In the genomic region with DNA sequence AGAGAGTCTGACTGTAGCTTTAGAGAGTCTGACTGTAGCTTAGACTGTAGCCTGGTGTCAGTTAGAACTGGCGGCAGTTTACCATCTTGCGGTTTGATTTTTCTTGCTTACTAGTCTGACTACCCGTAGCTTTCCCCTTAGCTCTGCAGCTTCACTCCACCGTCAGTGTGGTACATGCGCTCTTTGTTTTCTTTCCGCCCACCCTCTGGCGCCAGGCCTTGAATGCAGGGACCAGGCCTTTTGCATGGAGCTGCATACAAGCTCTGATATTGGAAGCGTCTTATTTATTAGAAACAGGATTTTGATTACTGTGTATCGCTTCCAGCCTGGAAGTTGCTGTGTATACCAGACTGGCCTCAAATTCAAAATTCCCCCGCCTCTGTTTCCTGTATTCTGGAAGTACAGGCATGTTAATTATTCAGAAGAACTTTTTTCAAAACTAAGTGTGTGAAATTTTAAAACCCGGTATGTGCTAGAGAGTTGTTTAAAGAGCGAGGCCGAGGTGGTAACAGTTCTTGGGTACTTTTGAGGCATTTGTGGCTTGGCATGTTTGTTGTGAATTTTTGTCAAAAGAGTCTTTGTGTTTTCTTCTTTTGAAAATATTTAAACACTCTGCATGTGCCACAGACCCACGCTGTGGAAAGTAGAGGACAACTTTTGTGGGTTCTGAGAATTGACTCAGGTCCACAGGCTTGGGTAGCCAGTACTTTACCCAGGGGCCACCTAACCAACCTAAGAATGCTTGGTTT, we compare ENCODE assay signal across 24 mouse cellular contexts. TPM values are rescaled to one million over a fixed set of nuclear protein-coding genes. Genes with fewer than 3 reads are reported as not detected.
DNase-seq lines count a peak whose midpoint lies in the region; ATAC-seq lines count a peak whose summit lies in the region.
"Had no signal": no experiment of that assay in that cellular context is flagged by ENCODE, and none has a peak within 500 bp of the region (broad histone marks: within the 10 kb centered on the region; RNA-seq: fewer than 3 reads in every experiment).

No protein-coding gene starts in this region.

- H3K4me3 ChIP-seq in heart, embryonic 12.5 days: no peak overlapping the region
- no peak overlapping the region for H3K4me3 ChIP-seq in heart, embryonic 10.5 days
- H3K4me3 ChIP-seq in embryonic facial prominence, embryonic 14.5 days (ENCODE audit: low read depth, low read length): no peak overlapping the region
- no peak overlapping the region for H3K4me3 ChIP-seq in limb, embryonic 15.5 days
- H3K4me3 ChIP-seq: forebrain, embryonic 10.5 days; kidney, embryonic 15.5 days; neural tube, embryonic 12.5 days had no signal

- no peak overlapping the region for H3K4me2 ChIP-seq in heart, embryonic 12.5 days
- H3K4me2 ChIP-seq in embryonic facial prominence, embryonic 14.5 days (ENCODE audit: low read depth, low read length): no peak overlapping the region
- H3K4me2 ChIP-seq in limb, embryonic 15.5 days: no peak overlapping the region
- H3K4me2 ChIP-seq: kidney, embryonic 15.5 days; lung, embryonic 14.5 days; midbrain, embryonic 11.5 days; neural tube, embryonic 12.5 days had no signal

- WGBS in heart, embryonic 12.5 days: 88% methylated on average over 14 of the region's 14 CpGs
- WGBS in heart, embryonic 10.5 days: 88% methylated on average over 14 of the region's 14 CpGs
- WGBS in embryonic facial prominence, embryonic 14.5 days: 71% methylated on average over 14 of the region's 14 CpGs
- 66% methylated on average over 14 of the region's 14 CpGs for WGBS in limb, embryonic 15.5 days

- no peaks in the 10 kb centered on the region for H3K27me3 ChIP-seq in heart, embryonic 12.5 days (replicated peaks)
- no peaks in the 10 kb centered on the region for H3K27me3 ChIP-seq in heart, embryonic 10.5 days (ENCODE audit: insufficient read depth, poor library complexity, severe bottlenecking)
- H3K27me3 ChIP-seq in embryonic facial prominence, embryonic 14.5 days (replicated peaks; ENCODE audit: control insufficient read depth, insufficient read depth, low read length): no peaks in the 10 kb centered on the region
- H3K27me3 ChIP-seq in limb, embryonic 15.5 days: no peaks in the 10 kb centered on the region
- H3K27me3 ChIP-seq: CH12.LX; kidney, embryonic 15.5 days; neural tube, embryonic 12.5 days had no signal

- H3K4me1 ChIP-seq in heart, embryonic 12.5 days (replicated peaks): peaks cover 20% of the 10 kb centered on the region
- H3K4me1 ChIP-seq in heart, embryonic 10.5 days: peaks cover 14% of the 10 kb centered on the region
- peaks cover 20% of the 10 kb centered on the region for H3K4me1 ChIP-seq in embryonic facial prominence, embryonic 14.5 days (ENCODE audit: control insufficient read depth, insufficient read depth, low read length)
- H3K4me1 ChIP-seq in limb, embryonic 15.5 days: peaks cover 32% of the 10 kb centered on the region
- H3K4me1 ChIP-seq: kidney, embryonic 15.5 days had no signal

- 0 out of 2 replicates have a peak overlapping the region, but pooled peaks have one; percentile 21 for H3K27ac ChIP-seq in heart, embryonic 12.5 days (ENCODE audit: poor library complexity, severe bottlenecking)
- no peak overlapping the region for H3K27ac ChIP-seq in heart, embryonic 10.5 days
- peak overlapping the region; percentile 56 for H3K27ac ChIP-seq in embryonic facial prominence, embryonic 14.5 days (replicated peaks; ENCODE audit: low read depth, low read length)
- H3K27ac ChIP-seq in limb, embryonic 15.5 days: peak overlapping the region; percentile 74
- H3K27ac ChIP-seq: forebrain, embryonic 10.5 days; hindbrain, postnatal 0 days; kidney, embryonic 15.5 days; macrophage; neural tube, embryonic 12.5 days had no signal

- no peak for DNase-seq in heart, embryonic 10.5 days (ENCODE audit: low spot score)
- DNase-seq in lung, postnatal 10 days: peak; percentile 20
- no peak for DNase-seq in lung, adult 18-20 months
- peak; percentile 27 for DNase-seq in embryonic facial prominence, embryonic 14.5 days (ENCODE audit: low spot score)
- no peak for DNase-seq in natural killer cell, adult 2 months (ENCODE audit: low spot score in 2 of 2)
- DNase-seq: adrenal gland, postnatal 25 days; cerebellum, adult 11-12 months; cerebellum, postnatal 25 days; forebrain, postnatal 0 days; heart, postnatal 4 days; kidney, postnatal 4 days; lung, embryonic 14.5 days; spleen, adult 18-20 months; thymus, postnatal 36 days had no signal

- H3K9me3 ChIP-seq in heart, embryonic 12.5 days (replicated peaks): no peaks in the 10 kb centered on the region
- H3K9me3 ChIP-seq in heart, embryonic 10.5 days: no peaks in the 10 kb centered on the region
- H3K9me3 ChIP-seq in embryonic facial prominence, embryonic 14.5 days (ENCODE audit: control insufficient read depth, low read length): no peaks in the 10 kb centered on the region
- H3K9me3 ChIP-seq in limb, embryonic 15.5 days: no peaks in the 10 kb centered on the region
- H3K9me3 ChIP-seq: forebrain, embryonic 10.5 days; kidney, embryonic 15.5 days; neural tube, embryonic 12.5 days had no signal

- no peak overlapping the region for H3K9ac ChIP-seq in heart, embryonic 12.5 days
- no peak overlapping the region for H3K9ac ChIP-seq in embryonic facial prominence, embryonic 14.5 days (ENCODE audit: low read depth, low read length)
- no peak overlapping the region for H3K9ac ChIP-seq in limb, embryonic 15.5 days
- H3K9ac ChIP-seq: forebrain, postnatal 0 days; kidney, embryonic 15.5 days; lung, embryonic 14.5 days; neural tube, embryonic 12.5 days had no signal

- no peak for ATAC-seq in heart, embryonic 12.5 days (ENCODE audit: insufficient number of reproducible peaks, low FRiP score)
- ATAC-seq in embryonic facial prominence, embryonic 14.5 days (ENCODE audit: low read depth): no peak
- ATAC-seq in limb, embryonic 15.5 days (ENCODE audit: insufficient number of reproducible peaks, low FRiP score, low TSS enrichment, low read depth): no peak
- ATAC-seq: forebrain, postnatal 0 days; intestine, postnatal 0 days had no signal

- H3K36me3 ChIP-seq in heart, embryonic 12.5 days: peaks cover 22% of the 10 kb centered on the region
- H3K36me3 ChIP-seq in heart, embryonic 10.5 days: peaks cover 29% of the 10 kb centered on the region
- peaks cover 11% of the 10 kb centered on the region; the same call in 1 of the 2 replicates for H3K36me3 ChIP-seq in embryonic facial prominence, embryonic 14.5 days (ENCODE audit: control insufficient read depth, insufficient read depth, low read length)
- peaks cover 22% of the 10 kb centered on the region for H3K36me3 ChIP-seq in limb, embryonic 15.5 days

RNA-seq across cellular contexts. Expression of gene Tomm34, which starts 35.5 kb away (rescaled TPM):
- 55.7 and 56.6 TPM in 2 replicates for polyA plus RNA-seq in heart, embryonic 12.5 days (2016; fragmentation: Nextera tagmentation; extraction: Ambion mirVana)
- polyA plus RNA-seq in heart, embryonic 10.5 days (2016; fragmentation: Nextera tagmentation; extraction: Ambion mirVana): 58.7 and 65.0 TPM in 2 replicates
- 53.4 and 55.8 TPM in 2 replicates for polyA plus RNA-seq in embryonic facial prominence, embryonic 14.5 days (2014; fragmentation: Nextera tagmentation; extraction: Ambion mirVana)
- polyA plus RNA-seq in limb, embryonic 15.5 days (2015; fragmentation: Nextera tagmentation; extraction: Ambion mirVana): 49.1 and 53.7 TPM in 2 replicates

RNA-seq across cellular contexts. Expression of gene Stk4, which starts 36.3 kb away (rescaled TPM):
- 22.1 and 23.4 TPM in 2 replicates for polyA plus RNA-seq in heart, embryonic 12.5 days (2016; fragmentation: Nextera tagmentation; extraction: Ambion mirVana)
- 20.5 and 23.6 TPM in 2 replicates for polyA plus RNA-seq in heart, embryonic 10.5 days (2016; fragmentation: Nextera tagmentation; extraction: Ambion mirVana)
- 22.3 and 24.4 TPM in 2 replicates for polyA plus RNA-seq in embryonic facial prominence, embryonic 14.5 days (2014; fragmentation: Nextera tagmentation; extraction: Ambion mirVana)
- polyA plus RNA-seq in limb, embryonic 15.5 days (2015; fragmentation: Nextera tagmentation; extraction: Ambion mirVana): 17.7 and 19.6 TPM in 2 replicates

Comparison
In these comparisons a context has a peak if more than half of its experiments do, and no peak if none do; other contexts are left out.
1. DNase-seq: peak in lung, postnatal 10 days (single experiment) and embryonic facial prominence, embryonic 14.5 days (single experiment); none in heart, embryonic 10.5 days (single experiment), lung, adult 18-20 months (0 of 2) and natural killer cell, adult 2 months (0 of 2).